Mouse (Mus musculus): ENCODE data around the gene Psmb9.

GRCm38 (mm10) chr17:34155534-34155933, 32.0 kb downstream of the Psmb9 start:
- TF ChIP-seq GATA1 (IDR thresholded peaks at IDR 0.05; ENCODE audit: borderline replicate concordance, low read length) (no peak), FLI1 (IDR thresholded peaks at IDR 0.05; ENCODE audit: low read length) (no peak)
